Mouse (Mus musculus): ENCODE measurements around the gene Erbb3.
"Not testable (repeated sequence)": the region's sequence is repeated elsewhere in the genome, so short reads cannot be mapped to it uniquely, and the experiment has no call there.

Gene Erbb3

DNA sequence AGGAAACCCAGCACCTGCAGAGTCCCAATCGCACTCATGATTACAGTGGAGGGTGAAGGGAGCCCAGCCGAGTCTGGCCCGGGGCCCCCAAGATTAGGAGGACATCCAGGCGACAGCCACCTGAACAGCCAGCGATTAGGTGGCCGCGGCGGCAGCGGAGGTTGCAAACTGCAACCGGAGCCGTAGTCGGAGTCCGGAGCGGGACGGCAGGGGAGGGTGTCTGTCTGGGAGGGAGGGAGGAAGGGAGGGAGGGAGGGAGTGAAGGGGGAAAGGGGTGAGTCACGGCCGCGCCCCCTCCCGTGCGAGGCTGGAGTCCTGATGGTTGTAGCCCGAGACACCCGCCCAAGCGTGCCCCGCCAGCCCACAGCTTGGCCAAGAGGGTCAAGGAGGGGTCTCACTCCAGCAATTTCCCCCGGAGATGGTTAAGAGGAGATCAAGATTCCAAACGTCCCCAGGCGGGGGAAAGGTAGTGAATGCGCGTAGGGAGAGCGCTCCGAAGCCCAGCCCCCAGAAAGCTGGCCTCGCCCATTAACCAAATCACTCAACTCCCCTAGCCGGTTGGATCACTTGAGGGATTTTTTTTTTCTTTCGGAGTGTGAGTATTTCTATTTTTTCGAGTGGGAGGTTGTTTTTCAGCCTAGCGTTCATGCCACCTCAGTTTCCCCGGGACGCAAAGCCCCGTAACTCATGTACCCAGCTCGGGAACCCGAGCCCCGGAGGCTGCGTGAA lies at the start of gene Erbb3:
Gene Erbb3 (minus strand): TSS at position 189 of the 729 bp plus-strand sequence.
- peak; percentile 74 to 90 for DNase-seq (ENCODE audit: inconsistent age in 2 of 2, low spot score in 1 of 2)

DNA sequence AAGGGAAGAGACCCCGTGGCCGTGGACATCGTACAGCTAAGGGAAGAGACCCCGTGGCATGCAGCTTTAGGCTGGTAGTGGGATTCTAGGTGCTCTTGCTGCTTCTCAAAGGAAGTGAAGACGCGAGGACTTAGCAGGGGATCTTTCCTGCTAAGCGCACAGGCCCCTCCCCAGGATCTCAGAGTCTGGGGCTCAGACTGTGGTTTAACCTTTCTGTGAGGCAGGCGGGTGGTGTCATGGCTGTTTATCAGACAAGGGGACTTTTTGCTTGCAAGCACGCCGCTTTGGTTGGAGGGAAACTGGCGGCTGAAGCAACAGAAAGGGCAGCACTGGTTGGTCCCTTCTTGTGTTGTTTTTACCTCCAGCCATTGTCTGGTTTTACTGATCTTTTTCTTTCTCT lies 47.6 kb upstream of the Erbb3 start:
- DNase-seq (ENCODE audit: inconsistent age in 2 of 2, low spot score in 1 of 2) = no peak

DNA sequence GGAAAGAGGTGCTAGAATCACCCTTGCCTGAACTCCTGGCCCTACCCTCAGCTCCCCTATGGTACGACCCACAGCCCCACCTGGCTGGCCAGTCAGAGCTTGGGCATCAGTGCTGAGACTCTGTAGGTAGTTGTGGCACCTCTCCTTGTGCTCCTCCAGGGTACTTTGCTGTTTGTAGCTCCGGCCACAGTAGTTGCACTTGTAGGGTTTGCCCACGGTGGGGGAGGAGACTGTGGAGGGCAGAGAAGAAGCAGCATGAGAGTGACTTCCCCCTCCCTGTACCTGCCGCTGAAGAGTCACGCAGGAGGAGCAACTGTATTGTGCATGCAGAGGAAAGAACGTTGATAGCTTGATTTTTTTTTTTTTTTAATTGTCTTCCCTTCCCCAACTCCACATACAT lies 47.1 kb upstream of the Erbb3 start:
- DNase-seq (ENCODE audit: inconsistent age in 2 of 2, low spot score in 1 of 2) = no peak

DNA sequence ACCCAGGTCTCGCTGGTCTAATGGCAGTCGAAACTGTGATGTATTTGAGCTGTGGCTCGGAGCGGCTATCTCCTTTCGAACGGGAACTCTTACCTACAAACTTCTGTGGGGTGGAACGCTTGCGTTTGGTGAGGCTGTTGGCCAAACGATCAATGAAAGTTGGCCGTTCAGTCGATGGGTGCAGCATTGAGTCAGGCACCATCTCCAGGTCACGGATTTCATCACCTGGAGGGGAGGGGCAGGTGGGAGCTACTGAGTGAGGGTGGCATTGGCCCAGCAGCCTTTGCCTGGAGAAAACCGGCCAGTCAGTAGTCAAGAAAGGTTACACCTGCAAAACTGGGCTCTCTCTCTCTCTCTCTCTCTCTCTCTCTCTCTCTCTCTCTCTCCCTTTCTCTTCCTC lies 46.2 kb upstream of the Erbb3 start:
- DNase-seq (ENCODE audit: inconsistent age in 2 of 2, low spot score in 1 of 2) = no peak

DNA sequence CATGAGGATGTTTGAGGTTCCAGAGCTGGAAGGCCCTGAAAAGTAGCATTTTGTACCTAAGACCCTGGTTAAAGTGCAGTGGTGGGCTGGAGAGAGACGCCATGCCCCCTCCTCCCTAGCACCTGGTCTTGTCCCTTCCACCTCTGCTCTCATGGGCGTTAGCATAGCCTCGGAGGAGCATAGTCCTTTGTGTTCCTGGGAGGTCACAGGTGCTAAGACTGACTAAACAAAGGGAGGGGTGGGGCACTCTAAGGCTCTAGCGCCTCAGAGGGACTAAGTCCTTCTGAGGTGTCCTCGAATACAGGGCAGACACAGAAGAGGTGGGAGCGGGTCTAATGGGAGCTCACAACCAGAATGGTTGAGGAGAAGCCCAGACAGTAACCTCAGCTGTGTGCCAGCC lies 42.1 kb upstream of the Erbb3 start:
- no peak for DNase-seq (ENCODE audit: inconsistent age in 2 of 2, low spot score in 1 of 2)

DNA sequence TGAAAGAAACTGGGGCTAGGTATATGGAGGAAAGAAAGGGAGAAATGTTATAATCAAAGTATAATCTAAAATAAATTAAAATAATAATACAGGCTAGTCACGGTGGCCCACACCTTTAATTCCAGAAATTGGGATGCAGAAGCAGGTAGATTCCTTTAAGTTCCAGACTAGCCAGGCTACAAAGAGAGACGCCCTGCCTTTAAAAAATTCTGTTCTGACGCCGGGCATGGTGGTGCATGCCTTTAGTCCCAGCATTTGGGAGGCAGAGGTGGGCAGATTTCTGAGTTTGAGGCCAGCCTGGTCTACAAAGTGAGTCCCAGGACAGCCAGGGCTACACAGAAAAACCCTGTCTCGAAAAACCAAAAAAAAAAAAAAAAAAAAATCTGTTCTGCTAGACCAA lies 40.9 kb upstream of the Erbb3 start:
- DNase-seq (ENCODE audit: inconsistent age in 2 of 2, low spot score in 1 of 2) = not testable (repeated sequence)

DNA sequence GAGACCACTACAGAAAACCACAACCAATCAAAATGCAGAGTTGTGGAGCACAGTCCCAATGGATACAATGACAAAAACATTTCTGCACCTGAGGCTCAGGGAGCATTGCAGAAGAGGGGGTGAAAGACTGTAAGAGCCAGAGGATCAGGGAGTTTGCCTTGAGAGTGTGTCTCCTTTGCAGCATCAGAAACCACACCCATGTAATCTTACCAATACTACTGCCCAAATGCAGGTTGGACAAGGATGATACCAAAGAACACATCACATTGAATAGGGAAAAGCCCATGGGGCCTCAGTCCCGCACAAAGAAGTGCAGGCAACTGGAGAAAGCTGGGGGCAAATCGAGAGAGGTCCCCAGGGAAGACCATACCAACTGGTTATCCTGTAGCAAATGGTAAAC lies 40.3 kb upstream of the Erbb3 start:
- DNase-seq (ENCODE audit: inconsistent age in 2 of 2, low spot score in 1 of 2) = no peak

DNA sequence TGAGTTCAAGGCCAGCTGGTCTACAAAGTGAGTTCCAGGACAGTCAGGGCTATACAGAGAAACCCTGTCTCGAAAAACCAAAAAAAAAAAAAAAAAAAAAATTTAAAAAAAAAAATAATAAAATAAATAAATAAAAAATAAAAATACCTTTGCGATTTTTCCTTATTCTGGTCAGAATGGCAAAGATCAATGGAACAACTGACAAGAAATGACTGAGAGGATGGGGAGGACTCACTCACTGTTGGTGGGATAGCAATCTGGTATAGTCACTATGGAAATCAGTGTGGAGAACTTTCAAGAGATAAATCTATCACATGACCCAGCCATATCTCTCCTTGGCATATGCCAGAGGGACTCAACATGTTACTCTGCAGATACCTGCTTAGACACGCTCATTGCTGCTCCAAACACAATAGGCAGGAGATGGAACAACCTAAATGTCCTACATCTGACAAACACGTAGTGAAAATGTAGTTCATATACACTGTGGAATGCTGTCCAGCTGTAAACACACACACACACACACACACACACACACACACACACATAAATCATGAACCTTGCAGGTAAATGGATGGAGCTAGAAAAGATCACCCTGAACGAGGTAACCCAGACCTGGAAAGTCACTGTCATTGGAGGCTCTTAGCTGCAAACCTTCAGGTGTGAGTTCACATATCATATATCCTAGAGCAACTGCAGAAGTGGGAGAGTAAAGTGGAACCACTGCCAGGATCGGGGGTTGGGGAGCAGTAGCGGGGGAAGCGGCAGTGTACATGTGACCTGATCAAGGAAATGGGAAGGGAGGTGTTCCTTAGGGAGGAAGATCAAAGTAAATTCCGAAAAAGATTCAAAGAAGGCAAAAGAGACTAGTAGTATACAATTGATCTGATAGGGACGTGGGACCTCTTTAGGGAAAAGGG lies 38.2 kb upstream of the Erbb3 start:
- peak in 1 of 2 experiments; percentile 28 for DNase-seq (ENCODE audit: inconsistent age in 2 of 2, low spot score in 1 of 2)

DNA sequence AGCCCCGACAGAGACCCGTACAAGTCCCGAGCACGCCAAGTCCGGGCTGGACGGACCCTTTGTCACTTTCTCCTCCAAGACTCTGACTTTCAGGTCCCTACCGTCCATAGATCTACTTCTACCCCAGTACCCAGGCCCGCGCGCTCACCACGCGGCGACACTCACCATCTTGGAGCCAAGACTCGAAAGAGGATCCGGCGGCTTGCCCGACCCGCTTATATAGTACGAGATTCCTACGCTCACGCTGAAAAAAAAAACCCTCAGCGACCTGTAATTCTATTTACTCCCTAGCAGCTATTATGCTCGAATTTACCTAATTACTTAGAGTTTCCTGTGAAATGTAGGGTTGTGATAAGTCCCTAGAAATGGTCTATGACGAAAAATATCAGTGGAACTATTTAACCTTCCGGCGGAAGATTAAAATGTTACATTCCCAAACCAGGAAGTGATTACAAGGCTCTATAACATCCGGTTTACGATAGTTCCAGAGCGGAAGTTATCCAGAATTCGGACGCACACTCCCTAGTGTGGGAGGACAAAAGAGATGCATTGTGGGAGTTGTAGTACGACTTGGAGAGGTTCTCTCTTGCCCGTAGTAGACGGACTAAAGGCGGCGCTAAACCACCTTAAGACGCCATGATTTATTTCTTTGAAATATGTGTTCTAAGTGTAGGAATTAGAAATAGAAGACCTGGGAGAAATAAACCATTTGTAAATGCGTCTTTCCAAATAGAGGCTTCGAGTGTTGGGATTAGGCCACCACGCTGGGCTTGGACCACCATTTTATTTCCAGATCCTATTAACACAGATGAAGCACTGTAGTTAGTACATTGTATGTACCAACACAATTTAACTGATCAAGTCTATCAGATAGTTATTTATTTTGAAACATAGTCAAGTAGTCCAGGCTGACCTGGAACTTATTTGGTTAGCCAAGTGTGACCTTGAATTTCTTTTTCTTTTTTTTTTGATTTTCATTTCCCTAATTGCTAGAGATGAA lies 37.2 kb upstream of the Erbb3 start, which contains the start of gene Rps26:
Gene Rps26 (minus strand): TSS at position 437 of the 1,000 bp plus-strand sequence.
- peak; percentile 88 to 97 for DNase-seq (ENCODE audit: inconsistent age in 2 of 2, low spot score in 1 of 2)

DNA sequence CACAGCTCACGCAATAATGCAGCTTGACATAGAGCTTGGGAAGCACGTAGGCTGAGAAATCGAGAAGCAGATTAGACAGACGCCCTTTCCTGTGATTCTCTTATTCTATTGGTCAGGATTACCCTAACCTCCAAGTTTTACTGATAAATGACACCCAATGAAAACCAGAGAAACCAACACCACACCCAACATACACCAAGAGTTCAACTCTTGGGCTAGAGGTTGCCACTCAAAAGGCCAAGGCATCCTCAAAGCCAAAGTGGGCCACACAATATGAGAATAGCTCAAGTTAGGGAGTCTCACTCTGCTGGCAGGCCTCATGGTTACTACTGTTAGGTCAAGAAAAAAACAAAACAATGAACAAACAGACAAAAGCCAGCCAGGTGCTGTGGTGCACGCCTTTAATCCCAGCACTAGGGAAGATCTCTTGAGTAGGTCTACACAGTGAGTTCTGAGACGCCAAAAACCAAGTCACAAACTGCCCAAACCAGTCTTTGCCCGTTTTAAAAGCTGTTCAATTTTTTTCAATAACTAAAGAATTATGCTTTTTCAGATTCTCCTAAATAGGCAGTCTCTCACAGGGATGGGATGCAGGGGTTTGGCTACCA lies 35.9 kb upstream of the Erbb3 start:
- peak in 1 of 2 experiments; percentile 52 for DNase-seq (ENCODE audit: inconsistent age in 2 of 2, low spot score in 1 of 2)

DNA sequence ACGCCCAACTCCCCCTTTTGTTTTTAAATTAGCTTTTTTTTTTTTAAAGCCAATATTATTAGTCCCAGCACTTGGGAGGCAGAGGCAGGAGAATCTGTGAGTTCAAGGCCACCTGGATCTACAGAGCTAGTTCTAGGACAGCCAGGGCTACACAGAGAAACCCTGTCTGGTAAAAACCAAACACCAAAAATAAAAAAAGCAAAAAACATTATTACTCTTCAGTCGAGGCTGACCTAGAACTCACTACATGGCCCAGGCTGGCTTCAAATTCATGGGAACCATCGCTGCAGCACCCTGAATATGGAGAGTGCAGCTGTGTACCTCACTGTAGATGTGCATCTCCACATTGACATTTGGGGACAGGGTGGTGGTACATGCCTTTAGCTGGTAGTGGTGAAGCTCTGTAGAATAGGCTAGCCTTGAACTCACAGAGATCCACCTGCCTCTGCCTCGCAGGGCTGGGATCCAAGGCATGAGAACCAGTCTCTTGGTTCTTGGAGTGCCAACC lies 33.7 kb upstream of the Erbb3 start:
- DNase-seq (ENCODE audit: inconsistent age in 2 of 2, low spot score in 1 of 2) = not testable (repeated sequence)

DNA sequence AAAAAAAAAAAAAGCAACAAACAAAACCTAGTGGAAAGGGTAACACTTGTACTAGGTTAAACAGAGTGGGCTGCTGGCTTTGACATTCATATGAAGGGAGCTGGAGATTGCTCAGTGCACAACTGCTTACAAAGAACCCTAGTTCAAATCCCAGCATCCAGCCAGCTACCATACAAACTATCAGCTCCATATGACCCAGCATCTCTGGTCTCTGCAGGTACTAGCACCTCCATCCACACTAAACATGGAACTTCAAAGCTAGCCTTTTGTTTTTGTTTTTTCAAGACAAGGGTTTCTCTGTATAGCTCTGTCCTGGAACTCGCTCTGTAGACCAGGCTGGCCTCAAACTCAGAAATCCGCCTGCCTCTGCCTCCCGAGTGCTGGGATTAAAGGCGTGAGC lies 33.2 kb upstream of the Erbb3 start:
- DNase-seq (ENCODE audit: inconsistent age in 2 of 2, low spot score in 1 of 2) = no peak

DNA sequence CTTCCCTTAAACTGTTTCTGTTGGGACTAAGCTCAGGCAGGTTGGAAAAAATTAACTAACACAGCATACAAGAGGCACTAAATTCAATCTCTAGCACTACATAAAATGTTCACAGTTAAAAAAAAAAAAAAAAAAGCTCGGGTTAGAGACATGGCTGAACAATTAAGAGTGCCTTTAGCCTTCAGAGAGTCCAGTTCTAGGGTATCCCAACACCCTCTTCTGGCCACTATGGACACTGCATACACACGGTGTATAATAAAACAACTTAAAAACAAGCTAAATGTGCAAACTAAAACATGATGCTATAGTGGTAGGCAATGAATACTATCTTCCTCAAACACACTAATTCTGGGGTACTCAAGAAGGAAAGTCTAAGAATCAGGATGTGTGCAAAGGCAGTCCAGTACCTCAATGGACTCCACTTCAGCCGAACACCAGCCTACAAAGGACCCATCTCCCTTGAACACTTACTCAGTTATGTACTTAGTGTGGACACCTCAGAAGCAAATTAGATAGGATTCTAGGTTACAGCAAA lies 32.6 kb upstream of the Erbb3 start:
- DNase-seq (ENCODE audit: inconsistent age in 2 of 2, low spot score in 1 of 2) = no peak

DNA sequence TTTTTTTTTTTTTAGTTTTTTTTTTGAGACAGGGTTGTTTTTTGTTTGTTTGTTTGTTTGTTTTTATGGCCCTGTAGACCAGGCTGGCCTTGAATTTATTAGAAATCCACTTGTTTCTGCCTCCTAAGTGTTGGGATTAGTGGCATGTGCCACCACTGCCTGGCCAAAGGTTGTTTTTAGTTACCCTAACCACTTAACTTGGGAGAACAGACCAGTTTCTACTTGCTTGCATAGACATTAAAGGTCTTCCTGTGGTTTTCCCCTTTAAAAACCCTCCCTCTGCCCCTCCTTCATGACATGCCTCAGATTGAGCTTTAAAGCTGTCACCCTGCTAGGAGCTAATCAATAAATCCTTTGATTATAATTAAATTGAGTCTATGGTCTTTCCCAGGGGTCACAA lies 30.8 kb upstream of the Erbb3 start:
- DNase-seq (ENCODE audit: inconsistent age in 2 of 2, low spot score in 1 of 2) = no peak

DNA sequence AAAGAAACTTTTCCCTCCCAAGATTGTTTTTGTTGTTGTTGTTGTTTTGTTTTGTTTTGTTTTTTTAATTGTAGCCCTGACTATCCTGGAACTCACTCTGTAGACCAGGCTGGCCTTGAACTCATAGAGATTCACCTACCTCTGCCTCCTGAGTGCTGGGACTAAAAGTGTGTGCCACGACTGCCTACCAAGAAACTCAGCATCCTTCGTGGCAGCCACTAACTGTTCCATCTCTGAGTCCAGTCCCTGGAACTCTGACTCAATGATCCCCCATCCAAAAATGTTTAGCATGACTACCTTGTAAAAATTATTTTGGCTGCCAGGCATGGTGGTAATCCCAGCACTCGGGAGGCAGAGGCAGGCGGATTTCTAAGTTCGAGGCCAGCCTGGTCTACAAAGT lies 29.7 kb upstream of the Erbb3 start:
- DNase-seq (ENCODE audit: inconsistent age in 2 of 2, low spot score in 1 of 2) = not testable (repeated sequence)

DNA sequence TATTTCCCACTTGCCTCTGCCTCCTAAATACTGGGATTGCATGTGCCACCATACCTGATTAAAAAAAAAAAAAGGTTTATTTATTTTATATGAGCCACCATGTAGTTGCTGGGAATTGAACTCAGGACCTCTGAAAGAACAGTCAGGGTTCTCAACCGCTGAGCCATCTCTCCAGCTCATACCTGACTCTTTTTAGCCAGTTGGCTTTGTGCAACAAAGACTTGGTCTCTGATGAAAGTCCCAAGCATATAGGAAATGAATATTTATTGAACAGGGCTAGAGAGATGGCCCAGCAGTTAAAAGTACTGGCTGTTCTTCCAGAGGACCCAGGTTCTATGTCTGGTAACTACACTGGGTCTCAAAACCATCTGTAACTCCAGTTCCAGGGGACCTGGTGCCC lies 29.1 kb upstream of the Erbb3 start:
- no peak for DNase-seq (ENCODE audit: inconsistent age in 2 of 2, low spot score in 1 of 2)

DNA sequence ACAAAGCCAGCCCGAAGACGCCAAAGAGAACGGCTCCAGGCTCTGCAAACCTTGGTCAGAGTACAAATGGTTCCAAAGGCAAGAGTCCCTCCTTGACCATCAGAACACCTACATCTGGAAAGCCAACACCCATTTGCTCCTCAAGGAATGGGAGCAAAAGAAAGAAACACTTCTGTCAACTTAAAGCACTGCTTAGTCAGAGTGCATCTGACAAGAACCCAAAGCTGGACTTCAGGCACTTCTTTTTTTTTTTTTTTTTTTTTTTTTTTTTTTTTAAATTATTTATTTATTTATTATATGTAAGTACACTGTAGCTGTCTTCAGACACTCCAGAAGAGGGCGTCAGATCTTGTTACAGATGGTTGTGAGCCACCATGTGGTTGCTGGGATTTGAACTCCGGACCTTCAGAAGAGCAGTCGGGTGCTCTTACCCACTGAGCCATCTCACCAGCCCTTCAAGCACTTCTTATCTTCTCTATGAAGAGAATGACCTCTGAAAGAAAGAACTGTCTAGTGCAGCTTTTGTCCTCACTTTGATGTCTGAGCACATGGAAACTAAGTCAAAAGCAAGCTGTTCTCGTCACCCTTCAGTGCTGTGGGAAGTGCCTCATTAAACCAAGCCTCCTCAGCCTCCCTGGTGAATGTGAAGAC lies 26.5 kb upstream of the Erbb3 start:
- peak in 1 of 2 experiments; percentile 13 for DNase-seq (ENCODE audit: inconsistent age in 2 of 2, low spot score in 1 of 2)

DNA sequence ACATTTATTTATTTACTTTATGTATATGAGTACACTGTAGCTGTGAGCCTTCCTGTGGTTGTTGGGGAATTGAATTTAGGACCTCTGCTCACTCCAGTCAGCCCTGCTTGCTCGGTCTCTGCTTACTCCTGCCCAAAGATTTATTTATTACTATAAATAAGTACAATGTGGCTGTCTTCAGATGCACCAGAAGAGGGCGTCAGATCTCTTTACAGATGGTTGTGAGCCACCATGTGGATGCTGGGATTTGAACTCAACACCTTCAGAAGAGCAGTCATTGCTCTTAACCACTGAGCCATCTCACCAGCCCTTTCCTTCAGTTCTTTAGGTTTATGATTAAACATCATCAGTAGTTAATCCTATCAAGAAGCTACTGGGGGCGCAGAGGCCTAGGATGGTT lies 25.5 kb upstream of the Erbb3 start:
- DNase-seq (ENCODE audit: inconsistent age in 2 of 2, low spot score in 1 of 2) = peak in 1 of 2 experiments; percentile 14

DNA sequence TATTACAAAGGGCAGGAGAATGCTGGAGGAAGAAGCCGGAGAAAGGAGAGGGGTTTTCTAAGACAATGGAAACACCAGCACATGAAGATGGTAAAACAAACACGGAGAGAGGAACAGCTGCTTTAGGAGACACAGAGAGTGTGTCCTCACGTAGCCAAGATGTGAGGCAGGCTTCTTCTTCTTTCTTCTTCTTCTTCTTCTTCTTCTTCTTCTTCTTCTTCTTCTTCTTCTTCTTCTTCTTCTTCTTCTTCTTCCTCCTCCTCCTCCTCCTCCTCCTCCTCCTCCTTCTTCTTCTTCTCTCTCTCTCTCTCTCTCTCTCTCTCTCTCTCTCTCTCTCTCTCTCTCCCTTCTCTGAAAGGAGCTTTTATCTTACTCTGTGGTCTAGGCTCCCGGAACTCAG lies 24.4 kb upstream of the Erbb3 start:
- DNase-seq (ENCODE audit: inconsistent age in 2 of 2, low spot score in 1 of 2) = not testable (repeated sequence)

DNA sequence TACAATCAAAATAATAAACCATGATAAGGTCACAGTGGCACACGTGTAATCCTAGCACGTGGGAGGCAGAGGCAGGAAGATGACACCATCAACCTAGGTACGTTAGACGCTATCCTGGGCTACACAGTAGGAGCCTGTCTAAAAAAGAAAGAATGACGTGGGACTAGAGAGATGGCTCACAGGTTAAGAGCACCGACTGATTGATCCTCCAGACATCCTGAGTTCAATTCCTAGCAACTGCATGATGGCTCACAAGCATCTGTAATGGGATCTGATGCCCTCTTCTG lies 23.6 kb upstream of the Erbb3 start:
- DNase-seq (ENCODE audit: inconsistent age in 2 of 2, low spot score in 1 of 2) = no peak

Data from adrenal gland, adult (tissue).